Mouse (Mus musculus): ENCODE results near the gene N4bp1. TPM values are rescaled to one million over a fixed set of nuclear protein-coding genes. Genes with fewer than 3 reads are reported as not detected.

Gene N4bp1
- polyA plus RNA-seq, 1 experiment from 2014 or later: 13.1 TPM

DNA sequence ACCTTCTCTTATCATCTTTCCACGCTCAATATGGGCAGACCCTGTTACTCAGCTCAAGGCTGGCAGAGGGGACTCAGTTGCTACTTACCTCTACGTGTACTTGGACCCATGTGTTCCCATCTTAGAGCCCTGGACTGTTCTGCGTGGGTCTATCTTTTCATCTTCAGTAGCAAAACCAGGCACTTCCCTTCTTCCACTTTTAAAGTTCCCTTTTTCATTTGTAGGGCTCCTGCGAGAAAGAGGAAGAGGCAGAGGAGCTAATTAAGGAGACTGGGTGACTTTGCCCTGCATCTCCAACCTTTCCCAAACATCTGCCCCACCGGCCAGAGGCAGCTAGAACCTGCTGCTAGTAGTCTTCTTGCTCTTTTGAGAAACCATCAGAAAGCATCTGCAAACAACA, 35.9 kb upstream of the N4bp1 start:
- H3K4me2 ChIP-seq (replicated peaks; ENCODE audit: low read depth, low read length): no peak overlapping the region
- no peak overlapping the region for H3K4me3 ChIP-seq (ENCODE audit: low read depth, low read length)
- no peaks in the 10 kb centered on the region for H3K27me3 ChIP-seq (ENCODE audit: control insufficient read depth, insufficient read depth, low read length)
- H3K36me3 ChIP-seq (ENCODE audit: control insufficient read depth, insufficient read depth, low read length): no peaks in the 10 kb centered on the region
- no peak overlapping the region for H3K9ac ChIP-seq (replicated peaks; ENCODE audit: low read depth, low read length)
- H3K9me3 ChIP-seq (ENCODE audit: control insufficient read depth, low read depth, low read length): no peaks in the 10 kb centered on the region
- peaks cover 12% of the 10 kb centered on the region; the same call in 1 of the 2 replicates for H3K4me1 ChIP-seq (ENCODE audit: control insufficient read depth, insufficient read depth, low read length)
- H3K27ac ChIP-seq (ENCODE audit: low read length): no peak overlapping the region
- 53% methylated on average over 5 of the region's 5 CpGs for WGBS
- no peak for ATAC-seq (ENCODE audit: insufficient number of reproducible peaks, insufficient read depth, low FRiP score, low read depth)

DNA sequence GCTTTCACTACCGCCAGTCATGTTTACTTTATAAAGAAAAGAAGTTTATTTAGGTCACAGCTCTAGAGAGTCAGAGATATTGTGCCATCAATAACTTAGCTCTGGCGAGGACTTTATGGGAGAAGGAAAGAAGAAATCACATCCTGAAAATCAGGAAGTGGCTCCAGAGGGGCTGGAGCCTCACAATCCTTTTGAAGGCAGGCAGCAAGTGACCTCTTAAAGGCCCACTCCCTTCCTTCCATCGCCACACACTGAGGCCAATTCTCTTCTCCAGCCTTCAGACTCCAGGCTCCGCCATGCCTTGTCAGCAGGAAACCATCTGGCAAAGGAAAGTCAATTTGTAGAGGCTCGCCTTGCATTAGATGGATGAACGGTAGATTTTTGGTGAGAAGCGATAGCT, 35.4 kb upstream of the N4bp1 start:
- Histone ChIP-seq H3K4me3 (ENCODE audit: low read depth, low read length) (no peak overlapping the region), H3K27ac (ENCODE audit: low read length) (no peak overlapping the region), H3K9ac (replicated peaks; ENCODE audit: low read depth, low read length) (no peak overlapping the region), H3K27me3 (ENCODE audit: control insufficient read depth, insufficient read depth, low read length) (no peaks in the 10 kb centered on the region), H3K36me3 (ENCODE audit: control insufficient read depth, insufficient read depth, low read length) (no peaks in the 10 kb centered on the region), H3K4me1 (ENCODE audit: control insufficient read depth, insufficient read depth, low read length) (peaks cover 12% of the 10 kb centered on the region; the same call in 1 of the 2 replicates), H3K9me3 (ENCODE audit: control insufficient read depth, low read depth, low read length) (no peaks in the 10 kb centered on the region), H3K4me2 (replicated peaks; ENCODE audit: low read depth, low read length) (no peak overlapping the region)
- ATAC-seq (ENCODE audit: insufficient number of reproducible peaks, insufficient read depth, low FRiP score, low read depth): no peak
- WGBS: 18% methylated on average over 7 of the region's 7 CpGs

- WGBS: 74% methylated on average over 7 of the region's 7 CpGs
- Histone ChIP-seq H3K4me2 (replicated peaks; ENCODE audit: low read depth, low read length) (no peak overlapping the region), H3K4me1 (ENCODE audit: control insufficient read depth, insufficient read depth, low read length) (peaks cover 12% of the 10 kb centered on the region; the same call in 1 of the 2 replicates), H3K9me3 (ENCODE audit: control insufficient read depth, low read depth, low read length) (no peaks in the 10 kb centered on the region), H3K36me3 (ENCODE audit: control insufficient read depth, insufficient read depth, low read length) (no peaks in the 10 kb centered on the region), H3K9ac (replicated peaks; ENCODE audit: low read depth, low read length) (no peak overlapping the region), H3K4me3 (ENCODE audit: low read depth, low read length) (no peak overlapping the region), H3K27ac (ENCODE audit: low read length) (no peak overlapping the region), H3K27me3 (ENCODE audit: control insufficient read depth, insufficient read depth, low read length) (no peaks in the 10 kb centered on the region)
- no peak for ATAC-seq (ENCODE audit: insufficient number of reproducible peaks, insufficient read depth, low FRiP score, low read depth)
Measured at GRCm38 (mm10) chr8:86920024-86920423, 35.0 kb upstream of the N4bp1 start.

DNA sequence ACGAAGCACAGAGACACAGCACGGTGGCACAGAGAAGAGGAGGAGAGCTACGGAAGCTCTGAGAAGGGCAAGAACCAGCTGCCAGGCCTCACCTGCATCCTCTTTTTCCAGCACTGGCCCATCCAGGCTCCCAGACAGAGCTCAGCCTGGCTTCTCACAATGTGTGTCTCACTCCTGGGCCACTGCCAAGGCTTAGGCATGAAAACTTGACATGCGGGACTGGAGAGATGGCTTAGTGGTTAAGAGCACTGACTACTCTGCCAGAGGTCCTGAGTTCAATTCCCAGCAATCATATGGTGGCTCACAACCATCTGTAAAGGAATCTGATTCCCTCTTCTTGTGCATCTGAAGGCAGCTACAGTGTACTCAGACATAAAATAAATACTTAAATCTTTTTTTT, 34.2 kb upstream of the N4bp1 start:
- no peaks in the 10 kb centered on the region for H3K36me3 ChIP-seq (ENCODE audit: control insufficient read depth, insufficient read depth, low read length)
- no peaks in the 10 kb centered on the region for H3K9me3 ChIP-seq (ENCODE audit: control insufficient read depth, low read depth, low read length)
- no peak overlapping the region for H3K27ac ChIP-seq (ENCODE audit: low read length)
- ATAC-seq (ENCODE audit: insufficient number of reproducible peaks, insufficient read depth, low FRiP score, low read depth): no peak
- H3K4me1 ChIP-seq (ENCODE audit: control insufficient read depth, insufficient read depth, low read length): peaks cover 12% of the 10 kb centered on the region; the same call in 1 of the 2 replicates
- no peak overlapping the region for H3K4me2 ChIP-seq (replicated peaks; ENCODE audit: low read depth, low read length)
- H3K9ac ChIP-seq (replicated peaks; ENCODE audit: low read depth, low read length): no peak overlapping the region
- no peaks in the 10 kb centered on the region for H3K27me3 ChIP-seq (ENCODE audit: control insufficient read depth, insufficient read depth, low read length)
- WGBS: 72% methylated on average over 4 of the region's 4 CpGs
- no peak overlapping the region for H3K4me3 ChIP-seq (ENCODE audit: low read depth, low read length)

GRCm38 (mm10) chr8:86918093-86918492, 33.0 kb upstream of the N4bp1 start:
- H3K4me3 ChIP-seq (ENCODE audit: low read depth, low read length): no peak overlapping the region
- H3K9ac ChIP-seq (replicated peaks; ENCODE audit: low read depth, low read length): no peak overlapping the region
- H3K27me3 ChIP-seq (ENCODE audit: control insufficient read depth, insufficient read depth, low read length): no peaks in the 10 kb centered on the region
- H3K4me1 ChIP-seq (ENCODE audit: control insufficient read depth, insufficient read depth, low read length): peaks cover 12% of the 10 kb centered on the region; the same call in 1 of the 2 replicates
- H3K36me3 ChIP-seq (ENCODE audit: control insufficient read depth, insufficient read depth, low read length): no peaks in the 10 kb centered on the region
- no peak overlapping the region for H3K4me2 ChIP-seq (replicated peaks; ENCODE audit: low read depth, low read length)
- no peak for ATAC-seq (ENCODE audit: insufficient number of reproducible peaks, insufficient read depth, low FRiP score, low read depth)
- H3K27ac ChIP-seq (ENCODE audit: low read length): no peak overlapping the region
- WGBS: 89% methylated on average over 2 of the region's 2 CpGs
- H3K9me3 ChIP-seq (ENCODE audit: control insufficient read depth, low read depth, low read length): no peaks in the 10 kb centered on the region

GRCm38 (mm10) chr8:86917689-86918088, 32.6 kb upstream of the N4bp1 start:
- no peak overlapping the region for H3K4me2 ChIP-seq (replicated peaks; ENCODE audit: low read depth, low read length)
- H3K27ac ChIP-seq (ENCODE audit: low read length): no peak overlapping the region
- no peaks in the 10 kb centered on the region for H3K27me3 ChIP-seq (ENCODE audit: control insufficient read depth, insufficient read depth, low read length)
- no peaks in the 10 kb centered on the region for H3K9me3 ChIP-seq (ENCODE audit: control insufficient read depth, low read depth, low read length)
- no peak overlapping the region for H3K9ac ChIP-seq (replicated peaks; ENCODE audit: low read depth, low read length)
- H3K4me3 ChIP-seq (ENCODE audit: low read depth, low read length): no peak overlapping the region
- H3K36me3 ChIP-seq (ENCODE audit: control insufficient read depth, insufficient read depth, low read length): no peaks in the 10 kb centered on the region
- WGBS: 77% methylated on average over 2 of the region's 2 CpGs
- peaks cover 12% of the 10 kb centered on the region; the same call in 1 of the 2 replicates for H3K4me1 ChIP-seq (ENCODE audit: control insufficient read depth, insufficient read depth, low read length)
- no peak for ATAC-seq (ENCODE audit: insufficient number of reproducible peaks, insufficient read depth, low FRiP score, low read depth)

DNA sequence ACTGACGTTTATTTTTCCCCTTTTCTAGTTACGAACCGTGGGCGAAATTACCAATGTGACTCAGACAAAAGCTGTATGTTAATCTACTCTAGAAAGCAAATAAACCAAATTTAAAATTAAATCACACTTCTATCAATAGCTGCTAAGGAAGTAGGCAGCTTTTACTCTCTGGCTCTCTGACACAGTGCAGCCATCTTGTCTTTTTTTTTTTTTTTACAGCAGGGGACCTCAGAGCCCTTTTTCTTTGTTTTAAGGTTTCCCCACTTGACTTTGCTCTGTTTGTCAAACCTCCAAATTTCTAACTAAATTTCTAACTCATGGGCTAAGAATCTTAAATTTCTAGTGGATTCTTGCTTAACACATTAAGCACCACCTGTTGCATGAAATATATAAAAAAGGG, 31.3 kb upstream of the N4bp1 start:
- Histone ChIP-seq H3K4me2 (replicated peaks; ENCODE audit: low read depth, low read length) (no peak overlapping the region), H3K4me1 (ENCODE audit: control insufficient read depth, insufficient read depth, low read length) (peaks cover 5% of the 10 kb centered on the region; the same call in 1 of the 2 replicates), H3K27ac (ENCODE audit: low read length) (no peak overlapping the region), H3K9me3 (ENCODE audit: control insufficient read depth, low read depth, low read length) (no peaks in the 10 kb centered on the region), H3K27me3 (ENCODE audit: control insufficient read depth, insufficient read depth, low read length) (no peaks in the 10 kb centered on the region), H3K36me3 (ENCODE audit: control insufficient read depth, insufficient read depth, low read length) (no peaks in the 10 kb centered on the region), H3K4me3 (ENCODE audit: low read depth, low read length) (no peak overlapping the region), H3K9ac (replicated peaks; ENCODE audit: low read depth, low read length) (no peak overlapping the region)
- 83% methylated on average over 4 of the region's 4 CpGs for WGBS
- no peak for ATAC-seq (ENCODE audit: insufficient number of reproducible peaks, insufficient read depth, low FRiP score, low read depth)

GRCm38 (mm10) chr8:86911136-86911535, 26.1 kb upstream of the N4bp1 start:
- Histone ChIP-seq H3K9ac (replicated peaks; ENCODE audit: low read depth, low read length) (no peak overlapping the region), H3K4me1 (ENCODE audit: control insufficient read depth, insufficient read depth, low read length) (no peaks in the 10 kb centered on the region), H3K4me2 (replicated peaks; ENCODE audit: low read depth, low read length) (no peak overlapping the region), H3K27me3 (ENCODE audit: control insufficient read depth, insufficient read depth, low read length) (no peaks in the 10 kb centered on the region), H3K4me3 (ENCODE audit: low read depth, low read length) (no peak overlapping the region), H3K9me3 (ENCODE audit: control insufficient read depth, low read depth, low read length) (no peaks in the 10 kb centered on the region), H3K27ac (ENCODE audit: low read length) (no peak overlapping the region), H3K36me3 (ENCODE audit: control insufficient read depth, insufficient read depth, low read length) (no peaks in the 10 kb centered on the region)
- no peak for ATAC-seq (ENCODE audit: insufficient number of reproducible peaks, insufficient read depth, low FRiP score, low read depth)
- WGBS: 85% methylated on average over 8 of the region's 8 CpGs

DNA sequence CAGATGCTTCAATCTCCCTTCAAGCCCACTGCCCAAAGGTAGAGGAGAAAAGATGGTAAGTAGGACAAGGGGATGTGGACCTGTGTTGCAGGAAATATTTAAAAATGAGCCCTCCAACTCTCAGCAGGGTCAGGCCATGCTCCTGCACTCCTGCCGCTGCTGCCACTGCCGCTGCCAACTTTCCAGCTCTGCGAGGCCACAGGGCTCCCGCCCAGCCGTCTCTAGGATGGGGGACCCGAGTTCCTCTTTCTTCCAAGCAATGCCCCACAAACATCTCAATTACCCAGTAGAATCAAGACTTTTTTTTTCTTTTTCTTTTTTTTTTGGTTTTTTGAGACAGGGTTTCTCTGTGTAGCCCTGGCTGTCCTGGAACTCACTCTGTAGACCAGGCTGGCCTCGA, 25.2 kb upstream of the N4bp1 start:
- H3K36me3 ChIP-seq (ENCODE audit: control insufficient read depth, insufficient read depth, low read length): no peaks in the 10 kb centered on the region
- no peaks in the 10 kb centered on the region for H3K9me3 ChIP-seq (ENCODE audit: control insufficient read depth, low read depth, low read length)
- no peak for ATAC-seq (ENCODE audit: insufficient number of reproducible peaks, insufficient read depth, low FRiP score, low read depth)
- no peak overlapping the region for H3K9ac ChIP-seq (replicated peaks; ENCODE audit: low read depth, low read length)
- no peak overlapping the region for H3K27ac ChIP-seq (ENCODE audit: low read length)
- 78% methylated on average over 7 of the region's 7 CpGs for WGBS
- no peaks in the 10 kb centered on the region for H3K4me1 ChIP-seq (ENCODE audit: control insufficient read depth, insufficient read depth, low read length)
- no peak overlapping the region for H3K4me2 ChIP-seq (replicated peaks; ENCODE audit: low read depth, low read length)
- H3K4me3 ChIP-seq (ENCODE audit: low read depth, low read length): no peak overlapping the region
- no peaks in the 10 kb centered on the region for H3K27me3 ChIP-seq (ENCODE audit: control insufficient read depth, insufficient read depth, low read length)
